Mouse (Mus musculus): ENCODE results near the gene Vmn1r175. TPM values are rescaled to one million over a fixed set of nuclear protein-coding genes. Genes with fewer than 3 reads are reported as not detected.
"Not testable (repeated sequence)": the region's sequence is repeated elsewhere in the genome, so short reads cannot be mapped to it uniquely, and the experiment has no call there.

The Vmn1r175 gene
- total RNA-seq (2021), result not detected in 2 replicates
- long read RNA-seq, result 0 reads

DNA sequence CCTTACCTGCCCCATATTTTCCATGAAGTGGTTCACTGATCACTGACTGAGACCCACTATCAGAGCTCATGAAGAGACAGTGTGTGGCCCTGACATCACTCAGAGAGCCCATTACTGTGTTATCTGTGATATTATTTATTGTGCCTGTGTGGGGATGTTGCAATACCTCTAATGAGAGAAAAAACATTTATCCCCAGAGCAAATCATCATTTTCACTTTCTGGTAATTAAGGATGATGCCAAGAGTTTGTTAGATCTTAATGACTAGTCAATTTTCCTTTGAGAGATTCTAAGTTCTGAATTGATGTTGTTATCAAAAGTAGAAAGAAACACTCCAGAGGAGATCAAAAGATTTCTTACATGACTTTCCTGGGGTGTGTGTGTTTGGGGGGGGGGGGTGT, at the start of gene Vmn1r175:
Gene Vmn1r175 (minus strand): TSS at position 101 of the 400 bp plus-strand sequence.
- not testable (repeated sequence) for DNase-seq

DNA sequence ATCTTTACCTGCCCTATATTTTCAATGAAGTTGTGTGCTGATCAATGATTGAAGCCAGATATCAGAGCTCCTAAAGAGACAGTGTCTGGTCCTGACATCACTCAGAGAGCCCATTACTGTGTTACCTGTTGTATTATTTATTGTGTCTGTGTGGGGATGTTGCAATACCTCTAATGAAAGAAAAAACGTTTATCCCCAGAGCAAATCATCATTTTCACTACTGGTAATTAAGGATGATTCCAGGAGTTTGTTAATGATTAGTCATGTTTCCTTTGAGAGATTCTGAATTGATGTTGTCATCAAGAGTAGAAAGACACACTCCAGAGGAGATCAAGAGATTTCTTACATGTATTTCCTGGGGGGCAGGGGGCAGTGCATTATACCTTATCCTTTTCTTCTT, 26.8 kb upstream of the Vmn1r175 start, which contains the start of gene Vmn1r176:
Gene Vmn1r176 (minus strand): TSS at position 101 of the 400 bp plus-strand sequence.
- not testable (repeated sequence) for DNase-seq

DNA sequence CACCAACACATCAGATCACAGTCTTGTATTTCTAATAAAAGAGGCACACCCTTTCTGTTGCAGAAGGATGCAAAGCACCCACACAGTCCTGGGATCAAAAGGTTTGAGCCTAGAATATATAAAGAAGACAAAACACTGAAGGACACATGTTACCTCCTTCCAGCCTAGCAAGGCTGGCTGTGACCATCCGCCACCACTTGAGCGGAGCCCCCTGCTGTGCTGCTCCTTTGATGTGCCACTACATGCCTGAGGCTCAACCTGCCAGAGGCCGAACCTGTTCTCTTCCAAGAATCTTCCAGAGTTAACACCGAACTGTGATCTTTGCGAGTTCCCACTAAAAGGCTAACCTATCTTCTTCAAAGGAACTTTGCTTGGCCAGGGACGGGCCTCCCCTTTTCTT, 25.9 kb downstream of the Vmn1r175 start:
- DNase-seq, result no peak

Other genes with a start within 250 kb of the Vmn1r175 start
- gene Vmn1r169, start 235.1 kb downstream of the Vmn1r175 start, total RNA-seq (2021), result not detected in 2 replicates
- gene Vmn1r170, start 204.5 kb downstream of the Vmn1r175 start, total RNA-seq (2021), result not detected in 2 replicates
- gene Vmn1r171, start 179.9 kb downstream of the Vmn1r175 start, total RNA-seq (2021), result not detected in 2 replicates
- not detected in 2 replicates for gene Vmn1r172, start 152.3 kb downstream of the Vmn1r175 start, total RNA-seq (2021)
- not detected in 2 replicates for gene Vmn1r173, start 109.9 kb downstream of the Vmn1r175 start, total RNA-seq (2021)
- gene Vmn1r174, start 58.4 kb downstream of the Vmn1r175 start, total RNA-seq (2021), result not detected in 2 replicates
- not detected in 2 replicates for gene Vmn1r176, start 26.7 kb upstream of the Vmn1r175 start, total RNA-seq (2021)
- gene Vmn1r177, start 55.8 kb upstream of the Vmn1r175 start, total RNA-seq (2021), result not detected in 2 replicates
- not detected in 2 replicates for gene Vmn1r178, start 81.4 kb upstream of the Vmn1r175 start, total RNA-seq (2021)
- not detected in 2 replicates for gene Vmn1r179, start 116.3 kb upstream of the Vmn1r175 start, total RNA-seq (2021)
- gene Vmn1r180, start 140.0 kb upstream of the Vmn1r175 start, total RNA-seq (2021), result not detected in 2 replicates
- gene Vmn1r181, start 164.0 kb upstream of the Vmn1r175 start, total RNA-seq (2021), result not detected in 2 replicates
- not detected in 2 replicates for gene V1rd19, start 191.0 kb upstream of the Vmn1r175 start, total RNA-seq (2021)
- not detected in 2 replicates for gene Vmn1r183, start 242.6 kb upstream of the Vmn1r175 start, total RNA-seq (2021)

Measured in adrenal gland, postnatal 25 days (tissue).